Comparison of ENCODE assay signal across 33 mouse cellular contexts in genomic region chr1:34822003-34822402, GRCm38 (mm10).
"Had no signal": no experiment of that assay in that cellular context is flagged by ENCODE, and none has a peak within 500 bp of the region (broad histone marks: within the 10 kb centered on the region; RNA-seq: fewer than 3 reads in every experiment).

No protein-coding gene starts in this region.

- H3K27ac ChIP-seq: heart, embryonic 10.5 days; heart, embryonic 13.5 days; heart, embryonic 15.5 days; hindbrain, embryonic 10.5 days; hindbrain, embryonic 12.5 days; hindbrain, embryonic 13.5 days; hindbrain, embryonic 14.5 days; hindbrain, embryonic 15.5 days; hindbrain, postnatal 0 days; intestine, embryonic 15.5 days; kidney, embryonic 15.5 days; kidney, postnatal 0 days had no signal

- H3K4me2 ChIP-seq: heart, embryonic 11.5 days; heart, embryonic 12.5 days; heart, embryonic 13.5 days; heart, embryonic 15.5 days; hindbrain, embryonic 12.5 days; hindbrain, embryonic 13.5 days; hindbrain, embryonic 14.5 days; hindbrain, embryonic 15.5 days; intestine, embryonic 15.5 days; kidney, embryonic 15.5 days had no signal

- H3K4me3 ChIP-seq: heart, embryonic 10.5 days; heart, embryonic 12.5 days; heart, embryonic 13.5 days; heart, embryonic 15.5 days; hindbrain, embryonic 10.5 days; hindbrain, embryonic 12.5 days; hindbrain, embryonic 13.5 days; hindbrain, embryonic 15.5 days; intestine, embryonic 15.5 days; kidney, embryonic 15.5 days had no signal

- H3K9ac ChIP-seq: heart, embryonic 12.5 days; heart, embryonic 13.5 days; heart, embryonic 15.5 days; hindbrain, embryonic 12.5 days; hindbrain, embryonic 13.5 days; hindbrain, embryonic 14.5 days; hindbrain, embryonic 15.5 days; intestine, embryonic 15.5 days; kidney, embryonic 15.5 days had no signal

- H3K27me3 ChIP-seq: heart, embryonic 12.5 days; heart, embryonic 13.5 days; heart, embryonic 15.5 days; hindbrain, embryonic 12.5 days; hindbrain, embryonic 13.5 days; hindbrain, embryonic 15.5 days; intestine, embryonic 15.5 days; kidney, embryonic 15.5 days had no signal

- DNase-seq: heart, postnatal 10 days; heart, postnatal 14 days; heart, postnatal 36 days; heart, postnatal 4 days; kidney, adult 11 months; kidney, adult 18-20 months; kidney, adult 2 months; kidney, adult 8-10 months; kidney, adult 9 months; kidney, postnatal 10 days; kidney, postnatal 14 days; kidney, postnatal 25 days; kidney, postnatal 36 days; kidney, postnatal 4 days; layer of hippocampus, postnatal 36 days had no signal

- H3K4me1 ChIP-seq: hindbrain, embryonic 10.5 days; hindbrain, embryonic 12.5 days; intestine, embryonic 15.5 days; kidney, embryonic 15.5 days had no signal

- ATAC-seq: hindbrain, embryonic 16.5 days; hindbrain, postnatal 0 days; inflammation-experienced regulatory T-cells, adult 6 months; intestine, embryonic 15.5 days; intestine, embryonic 16.5 days; intestine, postnatal 0 days had no signal

- H3K9me3 ChIP-seq: heart, embryonic 10.5 days; heart, embryonic 12.5 days; heart, embryonic 13.5 days; heart, embryonic 15.5 days; hindbrain, embryonic 10.5 days; hindbrain, embryonic 12.5 days; hindbrain, embryonic 13.5 days; hindbrain, embryonic 15.5 days; intestine, embryonic 15.5 days; kidney, embryonic 15.5 days had no signal
